Mouse (Mus musculus) MEL-GATA-1-ER (cell line): Measurements from ENCODE around the gene Acot3.
"Not testable (repeated sequence)": the region's sequence is repeated elsewhere in the genome, so short reads cannot be mapped to it uniquely, and the experiment has no call there.

ENCODE experiments used
- DNase-seq: peaks from one replicate; pipeline ENCODE4 v3.0.0-alpha.2; 2012; ENCODE audit warnings: low read depth; ENCODE audit errors: extremely low read depth

Gene Acot3

GRCm38 (mm10) chr12:84051937-84052474, at the start of gene Acot3:
Gene Acot3 (plus strand): TSS chr12:84052144.
- no peak for DNase-seq

DNA sequence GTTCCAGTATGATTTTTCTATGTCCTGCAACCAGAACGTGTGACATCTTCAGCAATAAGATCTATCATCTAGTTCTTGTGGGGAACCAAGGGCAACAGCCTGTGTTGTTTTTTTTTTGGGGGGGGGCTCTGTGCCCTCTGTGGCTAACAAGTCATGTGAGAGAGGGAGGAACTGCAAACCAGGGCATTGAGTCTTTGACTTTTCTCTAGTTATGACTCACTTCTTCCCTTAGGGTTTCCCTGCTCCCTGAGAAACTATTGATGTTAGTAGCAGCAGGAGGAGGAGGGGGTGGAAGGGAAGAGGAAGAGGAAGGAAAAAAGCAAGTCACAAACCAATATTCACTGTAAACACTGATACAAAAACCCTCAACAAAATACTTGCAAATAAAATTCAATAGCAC, 48.1 kb upstream of the Acot3 start:
- no peak for DNase-seq

- DNase-seq = no peak
These were observed 43.7 kb upstream of the Acot3 start for GRCm38 (mm10) chr12:84008251-84008650.

DNA sequence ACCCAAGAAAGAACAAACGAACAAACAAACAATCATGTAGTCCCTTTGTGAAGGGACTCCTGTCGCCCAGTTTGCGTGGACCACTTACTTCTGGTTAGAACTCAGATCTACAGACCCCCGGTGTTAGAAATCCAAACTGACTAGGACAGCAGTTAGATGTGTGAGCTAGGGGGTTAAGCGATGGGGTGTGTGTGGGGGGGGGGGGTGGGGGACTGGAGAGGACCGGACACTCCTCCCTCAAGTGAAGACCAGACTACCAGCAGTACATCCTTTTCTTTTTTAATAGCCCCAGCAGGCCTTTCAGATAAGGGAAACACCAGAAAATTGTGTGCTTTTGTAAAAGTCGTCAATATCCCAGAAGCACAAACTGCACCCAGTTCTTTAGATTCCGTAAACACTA, 43.2 kb upstream of the Acot3 start:
- DNase-seq = no peak

- DNase-seq = not testable (repeated sequence)
These were observed 42.6 kb upstream of the Acot3 start, which contains the start of gene Acot1 for GRCm38 (mm10) chr12:84009171-84009965. Gene Acot1 (plus strand): TSS chr12:84009490.

- no peak for DNase-seq
These were observed 41.7 kb upstream of the Acot3 start for GRCm38 (mm10) chr12:84010201-84010600.

DNA sequence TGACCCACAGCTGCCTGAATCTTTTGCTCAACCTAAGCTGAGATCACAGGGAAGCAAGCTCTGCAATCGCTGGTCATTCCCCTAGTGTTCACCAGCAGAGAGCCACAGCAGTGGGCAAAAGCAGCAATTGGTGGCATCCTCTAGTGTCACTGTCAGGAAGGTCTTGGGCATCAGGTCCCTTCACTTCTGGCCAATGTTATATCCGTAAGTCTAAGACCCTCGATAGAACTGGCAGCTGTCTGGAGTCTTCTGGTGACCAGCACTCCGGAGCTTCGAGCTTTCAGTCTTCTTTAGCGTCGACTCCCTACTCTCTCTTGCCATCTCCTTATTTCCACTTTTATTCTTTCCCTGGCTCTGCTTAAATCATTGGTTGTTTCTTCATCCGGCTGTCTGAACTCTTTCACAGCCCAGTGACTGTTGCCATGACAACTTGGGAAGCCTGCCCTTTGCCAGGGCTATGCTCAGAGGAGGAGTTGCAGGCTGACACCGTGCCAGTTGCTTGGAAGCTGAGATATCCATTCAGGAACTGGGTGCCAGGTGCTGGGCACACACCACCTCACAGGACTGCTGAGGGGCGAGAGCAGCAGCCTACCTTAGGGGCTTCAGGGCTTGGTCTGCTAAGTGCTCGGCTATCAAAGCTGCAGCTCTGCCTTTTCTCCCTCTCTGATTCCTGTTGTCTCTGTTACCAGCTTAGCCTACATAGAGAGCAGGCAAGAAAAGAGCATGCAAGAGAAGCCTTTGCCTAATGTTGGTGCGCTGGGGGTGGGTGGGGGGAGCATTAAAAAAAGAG, 40.5 kb upstream of the Acot3 start:
- no peak for DNase-seq

- DNase-seq = no peak
These were observed 38.8 kb upstream of the Acot3 start for GRCm38 (mm10) chr12:84013130-84013529.

GRCm38 (mm10) chr12:84013701-84014100, 38.2 kb upstream of the Acot3 start:
- no peak for DNase-seq

- peak; percentile 76 for DNase-seq
These were observed 31.4 kb upstream of the Acot3 start for GRCm38 (mm10) chr12:84020528-84020927.

GRCm38 (mm10) chr12:84022266-84022665, 29.7 kb upstream of the Acot3 start:
- not testable (repeated sequence) for DNase-seq

DNA sequence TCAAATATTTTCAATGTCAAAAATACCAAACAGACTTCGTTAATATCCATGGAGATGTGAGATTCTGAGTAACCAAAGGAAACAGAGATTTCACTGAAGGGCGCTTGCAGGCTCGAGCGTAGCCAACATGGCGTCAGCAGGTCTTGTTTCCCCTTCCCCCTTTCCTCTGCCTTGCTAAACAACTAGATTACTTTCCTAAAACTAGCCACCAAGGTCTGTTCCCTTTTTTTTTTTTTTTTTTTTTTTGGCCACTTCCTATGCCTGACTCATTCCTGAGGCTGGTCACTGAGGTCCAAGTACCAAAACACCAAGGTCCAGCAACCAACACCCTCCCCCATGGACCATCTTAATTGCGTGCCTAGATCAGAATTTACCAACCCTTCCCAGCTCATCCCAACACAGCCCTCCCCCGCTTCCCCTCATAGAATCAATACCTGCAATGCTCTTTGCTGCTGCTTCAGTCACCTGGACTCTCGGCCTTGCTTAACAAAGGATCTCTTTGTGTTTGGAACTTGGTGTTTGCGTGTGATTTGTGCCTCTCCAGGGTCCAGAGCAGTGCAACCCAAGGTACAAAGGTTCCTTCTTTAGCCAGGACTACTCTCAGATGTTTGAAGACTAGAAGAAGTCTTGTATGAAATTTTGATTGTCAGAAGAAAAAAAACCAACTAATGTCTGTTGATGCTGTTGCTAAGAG, 28.7 kb upstream of the Acot3 start:
- no peak for DNase-seq

- DNase-seq = no peak
These were observed 26.1 kb upstream of the Acot3 start for GRCm38 (mm10) chr12:84025888-84026287.

DNA sequence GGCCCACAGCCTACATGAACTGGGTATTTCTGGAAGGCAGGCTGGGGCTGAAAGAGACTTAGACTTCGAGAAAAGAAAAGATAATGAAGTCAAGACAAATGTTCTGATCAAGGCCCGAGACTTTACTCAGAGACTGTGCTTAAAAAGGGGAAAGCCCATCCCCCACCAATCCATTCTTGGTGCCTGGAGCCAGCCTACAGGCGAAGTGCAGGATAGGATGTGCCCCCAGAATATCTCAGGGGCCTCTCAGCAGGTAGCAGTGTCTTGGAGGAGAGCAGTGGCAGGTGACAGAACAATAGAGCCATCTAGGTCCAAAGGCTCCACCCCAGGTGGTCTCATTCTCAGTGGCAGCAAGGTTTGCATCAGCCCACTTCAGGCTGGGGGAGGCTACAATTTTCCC, 23.6 kb upstream of the Acot3 start:
- not testable (repeated sequence) for DNase-seq

DNA sequence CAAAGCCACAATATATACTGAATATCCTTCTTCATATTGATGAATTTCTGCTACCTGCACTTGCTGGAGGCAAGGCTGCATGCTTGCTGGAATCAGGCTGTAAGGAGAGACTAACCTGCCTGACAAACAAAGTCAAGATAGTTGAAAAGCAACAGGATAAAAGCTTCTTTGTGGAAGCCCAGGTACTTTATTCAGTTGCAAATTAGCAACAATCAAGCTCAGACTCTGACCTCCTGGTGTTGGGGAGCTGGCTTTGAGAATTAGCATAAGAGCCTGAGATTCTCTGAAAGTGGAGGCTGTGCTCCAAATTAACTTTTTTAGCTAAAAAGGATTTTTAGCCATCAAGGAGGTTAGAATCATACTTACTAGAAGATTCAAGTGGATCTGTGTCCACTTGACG, 22.9 kb upstream of the Acot3 start:
- not testable (repeated sequence) for DNase-seq

- DNase-seq = peak; percentile 72
These were observed 21.1 kb upstream of the Acot3 start for GRCm38 (mm10) chr12:84030659-84031332.

GRCm38 (mm10) chr12:84032854-84033253, 19.1 kb upstream of the Acot3 start:
- DNase-seq = no peak

DNA sequence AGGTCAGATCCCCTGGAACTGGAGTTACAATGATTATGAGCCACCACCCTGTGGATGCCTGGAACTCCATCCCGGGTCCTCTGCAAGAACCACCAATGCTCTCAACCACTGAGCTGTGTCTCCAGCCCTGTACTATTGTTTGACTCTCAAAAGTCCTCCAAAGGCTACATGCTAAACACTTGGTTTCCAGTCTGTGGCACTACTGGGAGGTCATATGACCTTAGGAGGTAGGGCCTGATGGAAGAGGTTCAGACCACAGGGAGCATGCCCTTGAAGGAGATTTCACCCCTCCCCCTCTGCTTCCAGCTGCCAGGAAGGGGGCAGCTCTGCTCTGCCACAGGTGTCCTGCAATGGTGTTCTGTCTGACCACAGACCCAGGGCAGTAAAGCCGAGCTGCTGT, 18.6 kb upstream of the Acot3 start:
- DNase-seq = not testable (repeated sequence)

GRCm38 (mm10) chr12:84034108-84034507, 17.8 kb upstream of the Acot3 start:
- peak; percentile 32 for DNase-seq

GRCm38 (mm10) chr12:84038241-84038640, 13.7 kb upstream of the Acot3 start, which contains the start of gene Acot4:
Gene Acot4 (plus strand): TSS chr12:84038379.
- not testable (repeated sequence) for DNase-seq

GRCm38 (mm10) chr12:84038691-84039111, 13.2 kb upstream of the Acot3 start, which contains the start of gene Gm49366:
Gene Gm49366 (plus strand): TSS chr12:84038935.
- DNase-seq = not testable (repeated sequence)
